Mouse (Mus musculus) embryonic facial prominence, embryonic 14.5 days (tissue): ENCODE data around the gene Naa38. TPM values are rescaled to one million over a fixed set of nuclear protein-coding genes. Genes with fewer than 3 reads are reported as not detected.
A peak's percentile ranks its signal among the peaks of the same experiment; 100 is the strongest.

Experiments used
- ATAC-seq: fragments of 200-750 bp; cut with Nextera tagmentation; 2 replicates; pipeline ENCODE4 v1.8.0; 2017; ENCODE audit warnings: low read depth, moderate number of reproducible peaks, moderate TSS enrichment
- DNase-seq: peaks from one replicate; pipeline ENCODE4 v3.0.0-alpha.2; 2015; ENCODE audit warnings: low spot score
- H3K27ac ChIP-seq: fragments of 300-500 bp; sonication (generic); replicated peaks from 2 replicates; pipeline ENCODE4 v1.5.1; 2014; ENCODE audit warnings: low read depth, mild to moderate bottlenecking, low read length, moderate library complexity
- H3K27me3 ChIP-seq: fragments of 300-500 bp; sonication (generic); replicated peaks from 2 replicates; pipeline ENCODE4 v1.6.1; 2014; ENCODE audit warnings: low read length; ENCODE audit not compliant: control insufficient read depth, insufficient read depth
- H3K36me3 ChIP-seq: fragments of 300-500 bp; sonication (generic); 2 replicates; pipeline ENCODE4 v1.6.1; 2014; ENCODE audit warnings: low read length, mixed read lengths; ENCODE audit not compliant: control insufficient read depth, insufficient read depth
- H3K4me1 ChIP-seq: fragments of 300-500 bp; sonication (generic); 2 replicates; pipeline ENCODE4 v1.6.1; 2014; ENCODE audit warnings: antibody characterized with exemption, low read length; ENCODE audit not compliant: control insufficient read depth, insufficient read depth
- H3K4me2 ChIP-seq: fragments of 300-500 bp; sonication (generic); 2 replicates; pipeline ENCODE4 v1.6.1; 2014; ENCODE audit warnings: low read depth, mild to moderate bottlenecking, low read length, moderate library complexity, mixed read lengths
- H3K4me3 ChIP-seq: fragments of 300-500 bp; sonication (generic); 2 replicates; pipeline ENCODE4 v1.5.1; 2014; ENCODE audit warnings: low read depth, mild to moderate bottlenecking, low read length
- H3K9ac ChIP-seq: fragments of 300-500 bp; sonication (generic); 2 replicates; pipeline ENCODE4 v1.6.1; 2014; ENCODE audit warnings: low read depth, mild to moderate bottlenecking, low read length, moderate library complexity, mixed read lengths
- H3K9me3 ChIP-seq: fragments of 300-500 bp; sonication (generic); 2 replicates; pipeline ENCODE4 v1.6.1; 2016; ENCODE audit warnings: low read length; ENCODE audit not compliant: control insufficient read depth
- WGBS: fragments of 180-500 bp; shearing (Covaris S2); extraction: QIAGEN DNeasy Blood & Tissue Kit; methylation state at CpG from one replicate; pipeline ENCODE4 v1.1.7; 2014; 5-methylcytosine and 5-hydroxymethylcytosine counted together
- polyA plus RNA-seq: library from polyadenylated mRNA; unstranded; fragments of >200 nt; fragmentation: Nextera tagmentation; extraction: Ambion mirVana; gene quantifications from 2 replicates; pipeline ENCODE4 v1.2.1, GENCODE M21; 2014

Gene Naa38
- polyA plus RNA-seq, 1 experiment from 2014 or later, result 177 TPM

GRCm38 (mm10) chr11:69418481-69419442 lies 23.5 kb downstream of the Naa38 start:
- H3K27me3 ChIP-seq, result peaks cover 23% of the 10 kb centered on the region
- no peaks in the 10 kb centered on the region for H3K9me3 ChIP-seq
- ATAC-seq (peak; percentile 92), DNase-seq (peak; percentile 99)
- peak overlapping the region; percentile 99 for H3K27ac ChIP-seq
- no peaks in the 10 kb centered on the region for H3K36me3 ChIP-seq
- H3K4me2 ChIP-seq, result peak overlapping the region; percentile 92
- 0% methylated on average over 38 of the region's 45 CpGs for WGBS
- H3K4me1 ChIP-seq, result peaks cover 34% of the 10 kb centered on the region
- H3K9ac ChIP-seq, result peak overlapping the region; percentile 74
- peak overlapping the region; percentile 77 for H3K4me3 ChIP-seq

DNA sequence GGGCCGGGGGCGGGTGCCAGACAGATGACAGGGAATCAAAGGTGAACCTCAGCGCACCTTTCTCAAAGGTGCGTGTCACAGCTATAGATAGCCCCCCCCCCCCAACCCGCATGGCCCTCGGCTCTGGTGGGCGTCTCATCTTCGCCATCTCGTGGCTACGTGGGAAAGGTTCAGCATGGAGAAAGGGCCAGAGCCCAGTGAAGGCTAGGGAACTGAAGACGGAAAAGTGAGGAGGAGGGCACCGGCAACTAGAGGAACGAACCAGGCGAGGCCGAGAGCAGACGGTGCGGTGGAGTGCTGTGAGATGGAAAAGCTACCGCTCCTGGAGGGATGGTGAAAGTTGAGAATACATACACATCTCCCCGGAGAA lies 24.1 kb downstream of the Naa38 start:
- Histone ChIP-seq H3K4me1 (peaks cover 28% of the 10 kb centered on the region), H3K9me3 (no peaks in the 10 kb centered on the region)
- ATAC-seq, result no peak

DNA sequence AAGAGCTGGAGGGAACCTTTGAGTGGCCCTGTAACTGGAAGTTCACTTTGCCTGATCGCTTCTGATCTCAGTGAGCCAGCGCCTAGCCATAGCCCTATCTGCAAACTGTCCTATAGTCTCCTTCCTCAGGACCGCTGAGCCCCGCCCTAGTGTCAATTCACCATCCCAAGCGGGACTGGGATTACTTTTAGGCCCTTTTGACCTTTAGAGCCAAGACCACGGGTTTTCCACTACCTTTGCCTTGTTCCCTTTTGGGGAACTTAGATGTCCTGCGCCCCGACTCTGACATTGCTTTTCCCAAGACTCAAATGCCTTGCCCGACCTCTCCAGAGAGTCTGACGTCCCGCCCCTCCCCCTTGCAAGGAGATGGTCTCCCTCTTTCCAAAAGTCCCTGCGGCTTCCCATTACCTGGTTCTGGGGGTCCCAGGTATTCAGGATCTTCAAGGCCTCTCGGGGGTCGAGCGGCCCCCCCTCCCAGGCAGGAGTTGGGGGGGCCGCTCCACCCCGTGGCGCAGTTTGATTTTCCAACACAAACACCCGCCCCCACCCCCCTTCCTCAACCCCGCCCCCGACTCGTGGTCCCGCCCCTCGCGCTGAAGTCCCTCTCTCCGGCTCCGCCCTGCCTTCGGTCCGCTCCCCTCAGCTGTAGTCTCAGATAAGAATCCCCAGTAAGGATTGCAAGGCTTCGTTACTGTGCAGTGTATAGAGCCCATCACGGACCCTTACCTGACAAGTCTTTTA lies 24.7 kb downstream of the Naa38 start:
- peak overlapping the region; percentile 73 for H3K27ac ChIP-seq
- H3K36me3 ChIP-seq, result no peaks in the 10 kb centered on the region
- H3K4me2 ChIP-seq, result peak overlapping the region; percentile 92
- peaks cover 23% of the 10 kb centered on the region for H3K27me3 ChIP-seq
- peak overlapping the region; percentile 57 for H3K9ac ChIP-seq
- ATAC-seq (no peak), DNase-seq (no peak)
- H3K9me3 ChIP-seq, result no peaks in the 10 kb centered on the region
- under 1% methylated on average over 27 of the region's 31 CpGs for WGBS
- peak overlapping the region; percentile 77 for H3K4me3 ChIP-seq
- peaks cover 22% of the 10 kb centered on the region for H3K4me1 ChIP-seq

More for the DNA sequence above, 24.1 kb downstream of the Naa38 start:
- H3K27ac ChIP-seq, result peak overlapping the region; percentile 73
- peak overlapping the region; percentile 92 for H3K4me2 ChIP-seq
- H3K9ac ChIP-seq, result peak overlapping the region; percentile 57
- H3K27me3 ChIP-seq, result peaks cover 23% of the 10 kb centered on the region
- peak overlapping the region; percentile 77 for H3K4me3 ChIP-seq
- under 1% methylated on average over 19 of the region's 19 CpGs for WGBS
- peak; percentile 49 for DNase-seq
- no peaks in the 10 kb centered on the region for H3K36me3 ChIP-seq

GRCm38 (mm10) chr11:69420554-69421000 lies 25.3 kb downstream of the Naa38 start:
- Histone ChIP-seq H3K4me2 (peak overlapping the region; percentile 92), H3K27me3 (peaks cover 23% of the 10 kb centered on the region), H3K4me1 (peaks cover 20% of the 10 kb centered on the region; the same call in 1 of the 2 replicates), H3K27ac (no peak overlapping the region), H3K9me3 (no peaks in the 10 kb centered on the region), H3K9ac (peak overlapping the region; percentile 57; the same call in 1 of the 2 replicates), H3K36me3 (no peaks in the 10 kb centered on the region), H3K4me3 (peak overlapping the region; percentile 77)
- ATAC-seq, result no peak
- WGBS, result 12% methylated on average over 10 of the region's 10 CpGs
- DNase-seq, result no peak

DNA sequence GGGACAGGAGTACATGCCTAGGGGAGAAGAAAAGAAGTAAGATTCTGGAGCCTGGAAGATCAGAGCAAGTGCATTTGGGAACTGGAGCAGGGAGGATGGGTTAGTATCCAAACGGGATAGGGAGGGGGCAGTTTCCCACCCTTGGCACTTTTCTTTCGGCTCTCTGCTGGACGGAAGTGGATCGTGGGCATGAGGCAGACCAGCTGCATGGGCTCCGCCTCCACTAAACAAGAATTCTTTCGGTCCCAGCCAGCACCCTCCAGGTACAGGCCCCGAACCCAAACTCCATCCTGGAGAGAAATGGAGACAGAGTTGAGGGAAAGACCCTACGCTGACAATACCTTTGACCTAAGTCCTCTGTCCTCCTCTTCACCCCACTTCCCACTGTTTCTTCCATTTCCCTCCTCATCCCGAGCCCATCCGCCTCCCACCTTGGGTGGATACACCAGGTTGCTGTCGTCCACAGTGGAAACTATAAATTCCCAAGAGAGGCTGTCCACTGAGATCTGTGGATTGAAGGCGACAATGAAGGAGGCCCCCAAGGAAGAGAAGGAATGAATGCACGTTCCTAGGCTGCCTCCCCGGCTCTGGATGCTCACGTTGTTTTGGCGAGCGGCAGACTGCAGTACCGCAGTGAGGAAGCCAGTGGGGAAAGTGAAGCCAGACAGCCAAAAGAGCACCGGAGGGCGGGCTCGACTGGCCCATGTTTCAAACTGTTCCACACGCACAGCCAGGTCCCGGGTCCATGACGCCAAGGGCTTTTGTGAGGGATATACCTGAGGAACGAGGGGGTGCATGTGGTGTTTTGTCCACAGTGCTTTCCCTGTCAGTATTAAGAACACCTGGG lies 26.1 kb downstream of the Naa38 start:
- WGBS, result 13% methylated on average over 25 of the region's 25 CpGs
- ATAC-seq (no peak), DNase-seq (no peak)
- Histone ChIP-seq H3K27me3 (peaks cover 23% of the 10 kb centered on the region), H3K36me3 (no peaks in the 10 kb centered on the region), H3K4me3 (peak overlapping the region; percentile 77; the same call in 1 of the 2 replicates), H3K4me1 (peaks cover 20% of the 10 kb centered on the region; the same call in 1 of the 2 replicates), H3K9ac (no peak overlapping the region; the same call in 1 of the 2 replicates), H3K9me3 (no peaks in the 10 kb centered on the region), H3K27ac (no peak overlapping the region), H3K4me2 (peak overlapping the region; percentile 92)

- Histone ChIP-seq H3K36me3 (no peaks in the 10 kb centered on the region), H3K27me3 (peaks cover 23% of the 10 kb centered on the region), H3K4me1 (peaks cover 12% of the 10 kb centered on the region; the same call in 1 of the 2 replicates), H3K9me3 (no peaks in the 10 kb centered on the region), H3K9ac (no peak overlapping the region), H3K4me3 (no peak overlapping the region), H3K27ac (no peak overlapping the region), H3K4me2 (no peak overlapping the region)
- ATAC-seq (no peak), DNase-seq (no peak)
- 90% methylated on average over 10 of the region's 10 CpGs for WGBS
Observed at GRCm38 (mm10) chr11:69422842-69423241, 27.6 kb downstream of the Naa38 start.

DNA sequence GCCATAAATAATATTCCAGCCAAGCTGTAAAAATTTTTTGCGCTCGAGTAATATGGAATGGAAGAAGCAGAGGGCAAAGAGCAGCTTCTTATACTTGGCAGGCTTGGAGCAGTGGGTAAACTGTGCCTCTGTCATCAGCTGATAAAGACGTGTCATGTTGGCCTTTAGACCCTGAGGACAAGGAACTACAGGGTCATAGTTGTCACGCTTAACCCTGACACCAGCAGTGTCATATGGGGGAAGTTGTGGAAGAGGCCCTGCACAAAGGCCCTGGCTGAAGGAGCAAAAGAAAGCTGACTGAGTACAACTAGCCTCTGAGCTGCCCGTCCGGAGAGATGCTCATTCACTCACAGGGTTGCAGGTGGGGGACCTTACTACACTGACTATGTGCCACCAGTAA lies 28.6 kb downstream of the Naa38 start:
- Histone ChIP-seq H3K4me3 (no peak overlapping the region), H3K9me3 (no peaks in the 10 kb centered on the region), H3K27ac (no peak overlapping the region), H3K9ac (no peak overlapping the region), H3K27me3 (peaks cover 23% of the 10 kb centered on the region), H3K36me3 (no peaks in the 10 kb centered on the region), H3K4me1 (peaks cover 14% of the 10 kb centered on the region; the same call in 1 of the 2 replicates), H3K4me2 (no peak overlapping the region)
- 70% methylated on average over 6 of the region's 6 CpGs for WGBS
- no peak for DNase-seq
- ATAC-seq, result no peak

GRCm38 (mm10) chr11:69426246-69426645 lies 31.0 kb downstream of the Naa38 start:
- no peak overlapping the region for H3K4me2 ChIP-seq
- WGBS, result 79% methylated on average over 2 of the region's 2 CpGs
- ATAC-seq, result no peak

More at GRCm38 (mm10) chr11:69426246-69426645, 31.0 kb downstream of the Naa38 start:
- Histone ChIP-seq H3K9ac (no peak overlapping the region), H3K4me3 (no peak overlapping the region), H3K9me3 (no peaks in the 10 kb centered on the region), H3K27ac (no peak overlapping the region), H3K36me3 (no peaks in the 10 kb centered on the region), H3K4me1 (peaks cover 7% of the 10 kb centered on the region; the same call in 1 of the 2 replicates), H3K27me3 (peaks cover 17% of the 10 kb centered on the region)
- no peak for DNase-seq
